Mouse (Mus musculus) hindlimb bud, embryonic 11.5 days (tissue): ENCODE results near the gene Mcemp1.

Experiments
- DNase-seq: peaks from one replicate; pipeline ENCODE4 v3.0.0-alpha.2; 2012; ENCODE audit warnings: low read depth, low spot score; ENCODE audit errors: extremely low spot score

Gene Mcemp1

GRCm38 (mm10) chr8:3671980-3672491 lies 6.5 kb downstream of the Mcemp1 start, which contains the start of gene Fcor:
Fcor (minus strand) TSS chr8:3672362.
- DNase-seq, result peak; percentile 60

- DNase-seq, result no peak
Measured at GRCm38 (mm10) chr8:3674671-3675070, 9.1 kb downstream of the Mcemp1 start.

DNA sequence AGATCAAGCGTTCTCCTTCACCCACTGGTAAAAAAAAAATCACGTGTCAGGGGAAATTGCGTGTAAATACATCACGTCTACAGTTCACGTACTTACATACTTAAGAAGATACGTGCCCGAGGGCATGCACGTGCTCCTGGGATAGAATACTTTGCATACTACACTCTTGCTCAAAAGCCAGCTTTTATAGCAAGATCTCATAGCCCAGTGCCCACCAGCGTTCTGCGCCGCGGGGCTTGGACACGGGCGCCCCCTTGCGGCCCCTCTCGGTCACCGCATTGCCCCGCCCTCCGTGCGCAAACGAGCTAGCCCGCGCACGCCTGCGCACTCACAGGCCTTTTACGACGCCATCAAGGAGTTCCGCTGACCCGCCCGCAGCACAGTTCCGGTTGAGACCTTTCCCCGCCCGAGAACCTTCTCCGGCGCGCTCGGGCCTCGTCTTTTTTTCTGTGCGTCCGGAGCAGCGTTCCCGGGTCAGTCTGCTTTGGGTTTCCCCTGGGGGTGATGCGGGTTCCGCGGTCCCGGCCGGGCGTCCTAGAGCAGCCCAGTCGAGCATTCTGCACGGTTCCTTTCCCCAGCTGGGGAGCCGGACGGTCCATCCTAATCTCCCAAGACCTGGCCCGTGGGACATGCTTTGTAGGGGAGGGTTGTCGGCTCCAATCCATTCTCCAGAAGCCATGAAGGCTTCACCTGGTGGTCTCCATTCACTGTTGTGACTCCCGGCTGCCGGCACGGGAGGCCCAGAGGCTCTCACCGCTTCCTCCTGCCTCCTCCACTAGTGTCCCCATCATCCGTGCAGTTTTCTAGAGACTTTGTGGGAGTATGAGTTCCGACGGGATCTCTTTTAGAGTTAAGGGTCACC lies 10.8 kb downstream of the Mcemp1 start, which contains the start of gene Trappc5:
Gene Trappc5 (plus strand): TSS at position 169 of the 862 bp plus-strand sequence.
- peak; percentile 54 for DNase-seq

GRCm38 (mm10) chr8:3676993-3677579 lies 11.5 kb downstream of the Mcemp1 start:
- no peak for DNase-seq

DNA sequence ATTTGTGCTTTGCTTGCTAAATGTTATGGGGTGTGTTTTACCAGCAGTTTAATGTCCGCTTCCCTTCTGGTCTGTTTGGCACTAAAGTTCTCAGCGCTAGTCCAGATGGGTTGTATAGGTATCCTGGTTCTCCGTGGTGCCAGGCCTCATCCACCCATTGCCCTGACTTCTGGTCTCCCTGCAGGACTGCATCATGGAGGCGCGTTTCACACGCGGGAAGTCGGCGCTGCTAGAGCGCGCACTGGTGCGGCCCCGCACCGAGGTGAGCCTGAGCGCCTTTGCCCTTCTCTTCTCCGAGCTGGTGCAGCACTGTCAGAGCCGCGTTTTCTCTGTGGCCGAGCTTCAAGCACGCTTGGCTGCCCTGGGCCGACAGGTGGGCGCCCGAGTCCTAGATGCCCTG lies 13.3 kb downstream of the Mcemp1 start:
- no peak for DNase-seq

DNA sequence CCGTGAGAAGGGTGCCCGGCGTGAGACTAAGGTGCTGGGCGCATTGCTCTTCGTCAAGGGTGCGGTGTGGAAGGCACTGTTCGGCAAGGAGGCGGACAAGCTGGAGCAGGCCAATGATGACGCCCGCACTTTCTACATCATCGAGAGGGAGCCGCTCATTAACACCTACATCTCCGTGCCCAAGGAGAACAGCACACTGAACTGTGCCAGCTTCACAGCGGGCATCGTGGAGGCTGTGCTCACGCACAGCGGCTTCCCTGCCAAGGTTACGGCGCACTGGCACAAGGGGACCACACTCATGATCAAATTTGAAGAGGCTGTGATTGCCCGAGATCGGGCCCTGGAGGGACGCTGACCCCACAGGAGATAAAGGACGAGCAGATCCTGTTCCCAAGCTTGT lies 13.7 kb downstream of the Mcemp1 start:
- no peak for DNase-seq

DNA sequence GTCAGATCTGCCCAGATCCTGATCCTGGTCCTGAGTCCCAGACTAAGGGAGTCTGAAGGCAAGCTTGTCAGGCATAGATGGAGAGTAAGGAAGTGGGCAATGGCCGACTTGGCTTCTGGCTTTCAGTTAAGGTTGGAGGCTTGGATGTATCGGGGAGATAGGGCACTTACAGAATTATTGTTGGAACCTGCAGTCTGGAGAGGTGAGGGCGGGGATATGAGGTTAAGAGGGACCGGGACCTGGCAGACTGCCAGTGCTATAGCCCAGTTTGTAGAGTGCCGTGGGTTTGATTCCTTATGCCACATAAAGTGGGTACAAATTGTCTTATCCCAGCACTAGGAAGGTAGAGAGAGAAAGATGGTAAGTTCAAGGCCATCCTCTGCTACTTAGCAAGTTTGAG lies 14.1 kb downstream of the Mcemp1 start:
- no peak for DNase-seq

DNA sequence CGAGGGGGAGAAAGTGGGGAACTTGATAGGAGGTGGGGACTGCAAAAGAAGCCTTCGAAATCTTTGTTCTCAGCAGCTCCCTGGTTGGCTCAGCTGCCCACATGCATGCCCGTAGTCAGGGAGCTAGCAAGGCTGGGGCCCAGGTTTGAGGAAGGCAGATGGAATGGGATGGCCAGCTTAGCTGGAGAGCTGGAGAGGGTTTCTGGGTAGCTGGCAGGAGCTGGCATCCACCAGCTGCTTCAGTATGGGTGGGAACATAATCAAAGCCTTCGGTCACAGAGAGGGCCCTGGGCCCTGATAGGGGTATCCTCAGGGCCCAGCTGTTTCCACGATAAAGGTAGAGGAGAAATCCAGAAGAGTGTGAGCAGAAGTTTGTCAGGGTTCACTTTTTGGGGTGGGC lies 16.9 kb downstream of the Mcemp1 start:
- DNase-seq, result no peak

DNA sequence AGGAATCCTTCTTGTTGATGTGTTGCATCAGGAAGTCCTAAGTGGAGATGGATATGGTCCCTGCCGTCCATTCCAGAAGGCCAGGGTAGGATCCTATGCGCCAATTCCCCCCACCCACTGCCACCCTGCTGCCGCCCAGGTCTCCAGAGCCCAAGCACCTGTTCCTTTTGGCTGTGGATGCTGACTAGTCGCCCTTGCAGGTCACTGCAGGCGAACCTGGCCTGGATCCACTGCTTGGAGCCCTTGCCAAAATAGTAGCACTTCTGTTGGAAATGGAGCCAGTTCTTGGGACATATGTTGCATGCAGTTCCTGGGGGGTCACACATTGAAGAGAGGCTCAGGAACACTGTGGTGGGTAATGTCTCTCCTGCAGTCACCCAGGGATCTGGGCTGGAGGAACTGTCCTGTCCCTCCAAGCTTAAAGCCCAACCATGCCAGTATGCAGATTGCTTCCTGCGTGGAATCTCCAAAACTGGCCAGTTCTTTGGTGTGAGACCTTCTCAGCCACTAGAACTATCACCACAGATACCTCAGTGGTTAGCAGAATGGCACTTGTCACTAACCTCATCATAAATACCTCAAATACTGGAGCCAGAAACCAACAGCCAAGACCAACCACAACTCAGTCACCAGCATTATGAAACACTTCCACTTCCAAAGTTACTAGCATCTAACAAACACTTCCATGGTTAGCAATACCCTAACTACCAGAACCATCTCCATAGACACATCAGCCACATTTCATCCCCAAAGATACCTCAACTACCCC lies 18.0 kb downstream of the Mcemp1 start:
- no peak for DNase-seq

GRCm38 (mm10) chr8:3684530-3684929 lies 19.0 kb downstream of the Mcemp1 start:
- DNase-seq, result no peak

- DNase-seq, result no peak
Measured at GRCm38 (mm10) chr8:3685422-3685821, 19.9 kb downstream of the Mcemp1 start.

DNA sequence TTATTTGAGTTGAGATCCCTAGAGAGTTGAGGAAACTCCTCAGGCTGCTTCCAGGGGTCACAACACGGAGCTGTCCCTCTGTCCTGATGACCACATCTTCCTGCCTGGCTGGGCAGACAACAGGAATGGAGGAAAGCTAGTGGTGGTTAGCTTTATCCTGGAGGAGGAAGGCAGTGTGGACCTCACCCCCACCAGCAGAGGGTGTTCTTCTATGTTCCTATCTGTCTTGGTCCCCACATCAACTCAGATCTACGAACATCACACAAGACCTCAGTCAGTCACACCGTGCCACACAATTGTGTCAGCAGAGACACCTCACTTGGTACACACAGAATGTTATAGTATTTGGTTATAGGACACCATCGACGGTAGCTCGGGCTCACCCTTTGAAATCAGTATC lies 22.0 kb downstream of the Mcemp1 start:
- DNase-seq, result no peak

- no peak for DNase-seq
Measured at GRCm38 (mm10) chr8:3690774-3691173, 25.2 kb downstream of the Mcemp1 start.

GRCm38 (mm10) chr8:3694121-3694520 lies 28.6 kb downstream of the Mcemp1 start, which contains the start of gene Fcer2a:
Fcer2a (minus strand) TSS chr8:3694175.
- DNase-seq, result no peak

- DNase-seq, result no peak
Measured at GRCm38 (mm10) chr8:3701491-3701890, 35.9 kb downstream of the Mcemp1 start.

DNA sequence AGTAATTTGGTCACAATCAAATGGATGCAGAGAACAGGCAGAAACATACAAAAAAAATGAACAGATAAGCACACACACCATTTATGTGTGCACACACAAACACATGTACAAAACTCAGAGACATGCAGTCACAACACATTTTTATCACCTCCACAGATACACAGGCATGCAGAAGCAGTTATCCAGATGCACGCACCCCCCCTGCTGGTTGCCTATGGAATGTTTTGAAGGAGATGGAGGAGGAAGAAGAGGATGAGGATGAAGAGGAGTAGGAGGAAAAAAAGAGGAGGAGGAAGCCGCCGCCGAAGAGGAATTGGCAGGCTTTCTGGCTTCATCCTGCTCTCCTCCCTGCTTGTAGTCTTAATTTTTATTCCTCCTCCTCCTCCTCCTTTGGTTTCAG lies 40.2 kb downstream of the Mcemp1 start:
- DNase-seq, result no peak

DNA sequence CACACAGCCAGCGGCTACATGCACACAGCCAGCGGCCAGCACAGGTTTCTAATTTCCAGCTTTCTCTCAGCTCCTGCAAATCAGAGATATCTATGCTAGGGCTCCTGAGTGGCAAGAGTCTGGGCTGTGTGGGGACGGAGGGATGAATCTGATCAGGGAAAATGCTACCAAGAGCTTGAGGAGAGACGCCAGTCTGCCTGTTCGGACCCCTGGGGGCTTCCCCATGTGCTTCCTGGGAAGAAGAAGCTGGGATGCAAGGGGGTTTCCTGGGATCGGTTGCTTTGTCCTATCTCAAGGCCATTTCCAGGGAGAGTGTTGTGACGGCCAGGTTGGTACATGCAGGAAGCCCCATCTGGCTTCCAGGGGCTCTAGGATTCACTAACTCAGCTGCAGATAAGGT lies 42.1 kb downstream of the Mcemp1 start:
- DNase-seq, result no peak

- no peak for DNase-seq
Measured at GRCm38 (mm10) chr8:3710312-3710711, 44.8 kb downstream of the Mcemp1 start.

DNA sequence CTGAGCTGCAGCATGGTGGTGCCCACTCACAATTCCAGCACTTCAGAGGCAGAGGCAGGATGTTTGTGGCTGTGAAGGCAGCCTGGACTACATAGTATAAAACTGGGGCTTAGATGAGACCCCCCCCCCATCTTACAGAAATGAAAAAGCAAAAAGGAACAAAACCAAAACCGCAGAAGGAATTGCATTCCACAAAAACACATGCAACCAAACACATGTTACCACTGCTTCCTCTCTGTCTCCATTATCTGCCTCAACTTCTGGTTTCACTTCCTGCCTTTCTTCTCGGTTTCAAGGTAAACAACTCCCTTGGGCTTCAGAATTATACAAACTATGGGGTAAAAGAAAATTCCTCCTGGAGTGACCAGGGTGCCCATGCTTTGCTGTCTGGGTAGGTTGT lies 46.1 kb downstream of the Mcemp1 start:
- no peak for DNase-seq

- no peak for DNase-seq
Measured at GRCm38 (mm10) chr8:3717321-3717954, 51.9 kb downstream of the Mcemp1 start.

DNA sequence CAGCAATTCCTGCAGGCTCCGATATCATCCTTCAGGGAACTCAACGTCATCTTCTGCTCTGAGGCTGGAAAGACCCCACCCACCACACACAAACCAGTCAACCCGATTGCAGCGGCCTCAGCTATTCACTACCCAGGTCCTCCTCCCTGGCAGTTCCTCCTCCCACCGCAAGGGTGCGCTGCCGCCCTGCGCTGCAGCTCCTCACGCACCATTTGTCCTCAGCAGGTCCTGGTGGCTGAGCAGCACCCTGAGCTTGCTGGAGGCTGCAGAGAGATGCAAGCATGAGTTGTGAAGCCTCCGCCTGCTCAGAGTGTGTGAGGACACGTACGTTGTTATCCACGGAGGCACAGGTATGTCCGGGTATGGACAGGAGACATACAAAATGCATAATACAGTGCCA lies 53.0 kb downstream of the Mcemp1 start:
- DNase-seq, result no peak
